ENCODE assay signal across 9 mouse cellular contexts in the genomic region with DNA sequence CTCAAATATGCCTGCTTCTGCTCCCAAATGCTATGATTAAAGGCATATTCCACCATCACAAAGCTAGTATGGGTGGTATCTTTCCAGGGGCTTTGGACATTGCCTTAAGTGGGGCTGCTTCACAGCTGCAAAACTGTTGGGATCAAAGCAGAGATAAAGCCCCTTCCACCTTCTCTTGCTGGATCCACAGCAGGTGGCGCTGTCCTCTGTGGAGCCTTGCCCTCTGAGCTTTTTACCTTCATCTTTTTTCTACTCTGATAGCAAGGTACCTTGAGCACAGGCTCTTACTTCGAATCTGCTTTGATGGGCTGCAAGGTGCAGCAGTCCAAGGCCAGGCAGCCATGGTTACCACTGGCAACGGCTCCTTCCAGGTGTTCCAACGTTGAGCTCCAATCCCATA. TPM values are rescaled to one million over a fixed set of nuclear protein-coding genes. Genes with fewer than 3 reads are reported as not detected.
DNase-seq lines count a peak whose midpoint lies in the region; ATAC-seq and TF ChIP-seq lines count a peak whose summit lies in the region.
"Had no signal": no experiment of that assay in that cellular context is flagged by ENCODE, and none has a peak within 500 bp of the region (broad histone marks: within the 10 kb centered on the region; RNA-seq: fewer than 3 reads in every experiment).

No protein-coding gene starts in this region.

- H3K9ac ChIP-seq in limb, embryonic 11.5 days (ENCODE audit: low read length) = no peak overlapping the region
- no peak overlapping the region for H3K9ac ChIP-seq in liver, adult 2 months (ENCODE audit: low read depth, low read length)

- no peaks in the 10 kb centered on the region for H3K36me3 ChIP-seq in limb, embryonic 11.5 days (ENCODE audit: control insufficient read depth, insufficient read depth, low read length)
- no peaks in the 10 kb centered on the region for H3K36me3 ChIP-seq in limb, embryonic 10.5 days
- no peaks in the 10 kb centered on the region for H3K36me3 ChIP-seq in liver, adult 2 months (ENCODE audit: control insufficient read depth, insufficient read depth, low read length)

- TF ChIP-seq POLR2A in liver, adult 2 months (IDR thresholded peaks at IDR 0.05; ENCODE audit: extremely low read depth, insufficient read depth, low read length) = no peak

- peak; percentile 28 to 45 for DNase-seq in cerebellum, adult 18-20 months
- DNase-seq in cerebellum, adult 11 months = no peak
- DNase-seq in limb, embryonic 11.5 days (ENCODE audit: low spot score) = peak; percentile 46
- no peak for DNase-seq in limb, embryonic 10.5 days (ENCODE audit: low spot score)
- peak; percentile 35 for DNase-seq in R1 (ENCODE audit: low read depth, low spot score)
- no peak for DNase-seq in liver, adult 2 months (ENCODE audit: extremely low read depth, low read depth, low spot score)
- DNase-seq in gastrocnemius, adult 8-10 months (ENCODE audit: low spot score in 2 of 2) = no peak
- no peak for DNase-seq in urinary bladder, postnatal 36 days (ENCODE audit: low spot score in 2 of 2)

- no peaks in the 10 kb centered on the region for H3K79me2 ChIP-seq in liver, adult 2 months (ENCODE audit: control insufficient read depth, insufficient read depth, low read length)

- no peak overlapping the region for H3K4me2 ChIP-seq in limb, embryonic 11.5 days (ENCODE audit: low read depth, severe bottlenecking)

- H3K4me1 ChIP-seq in limb, embryonic 11.5 days (ENCODE audit: control insufficient read depth, insufficient read depth, low read length) = 0 out of 2 replicates have a peak, but pooled peaks cover 2% of the 10 kb centered on the region
- H3K4me1 ChIP-seq in limb, embryonic 10.5 days = no peaks in the 10 kb centered on the region
- no peaks in the 10 kb centered on the region for H3K4me1 ChIP-seq in liver, adult 2 months (ENCODE audit: control insufficient read depth, insufficient read depth, low read length)

- ATAC-seq in limb, embryonic 11.5 days (ENCODE audit: insufficient number of reproducible peaks, low FRiP score, low TSS enrichment, low read depth) = no peak

- 41% methylated on average over 4 of the region's 4 CpGs for WGBS in limb, embryonic 11.5 days
- WGBS in limb, embryonic 10.5 days = 58% methylated on average over 4 of the region's 4 CpGs
- 50% methylated on average over 4 of the region's 4 CpGs for WGBS in liver, adult 2 months

- TF ChIP-seq CTCF in liver, adult 2 months (IDR thresholded peaks at IDR 0.05; ENCODE audit: low read depth, low read length) = peak; percentile 73

- H3K9me3 ChIP-seq in limb, embryonic 11.5 days (ENCODE audit: control insufficient read depth, low read length) = no peaks in the 10 kb centered on the region
- H3K9me3 ChIP-seq in limb, embryonic 10.5 days (replicated peaks) = no peaks in the 10 kb centered on the region

- H3K27me3 ChIP-seq in limb, embryonic 11.5 days (ENCODE audit: control insufficient read depth, insufficient read depth, low read length) = no peaks in the 10 kb centered on the region
- H3K27me3 ChIP-seq in limb, embryonic 10.5 days (ENCODE audit: low read depth, poor library complexity, severe bottlenecking) = 0 out of 2 replicates have a peak, but pooled peaks cover 9% of the 10 kb centered on the region
- no peaks in the 10 kb centered on the region for H3K27me3 ChIP-seq in liver, adult 2 months (ENCODE audit: control insufficient read depth, insufficient read depth, low read length)

- no peak overlapping the region for H3K27ac ChIP-seq in limb, embryonic 11.5 days (replicated peaks; ENCODE audit: low read depth, low read length)
- no peak overlapping the region for H3K27ac ChIP-seq in limb, embryonic 10.5 days
- H3K27ac ChIP-seq in liver, adult 2 months (replicated peaks; ENCODE audit: insufficient read depth, low read depth, low read length) = no peak overlapping the region

- no peak overlapping the region for H3K4me3 ChIP-seq in limb, embryonic 11.5 days (ENCODE audit: low read depth, low read length)
- H3K4me3 ChIP-seq in limb, embryonic 10.5 days = no peak overlapping the region
- H3K4me3 ChIP-seq in liver, adult 2 months (ENCODE audit: insufficient read depth, low read depth, low read length) = no peak overlapping the region

RNA-seq across cellular contexts. Expression of a gene that starts 49.9 kb away (rescaled TPM):
- 37.0 and 39.9 TPM in 2 replicates for polyA plus RNA-seq in limb, embryonic 11.5 days (2014; fragmentation: Nextera tagmentation; extraction: Ambion mirVana)
- polyA plus RNA-seq in limb, embryonic 10.5 days (2016; fragmentation: Nextera tagmentation; extraction: Ambion mirVana) = 34.9 and 36.1 TPM in 2 replicates
- total RNA-seq in liver, adult 2 months (2014; rRNA removed) = 34.3 and 37.0 TPM in 2 replicates
- 5.2 and 5.9 TPM in 2 replicates for polyA plus RNA-seq in liver, adult 2 months (2012; rRNA removed)
- total RNA-seq in gastrocnemius, adult 8-10 months (2022) = 10 to 100 TPM; 18.5 to 21.2 (median 20.1) TPM

RNA-seq across cellular contexts. Expression of a gene that starts 50.2 kb away (rescaled TPM):
- 0.23 and 0.24 TPM in 2 replicates for polyA plus RNA-seq in limb, embryonic 11.5 days (2014; fragmentation: Nextera tagmentation; extraction: Ambion mirVana)
- 0.26 TPM in 1 of 2 replicates, not detected in the other for polyA plus RNA-seq in limb, embryonic 10.5 days (2016; fragmentation: Nextera tagmentation; extraction: Ambion mirVana)
- total RNA-seq in liver, adult 2 months (2014; rRNA removed) = not detected in 2 replicates
- polyA plus RNA-seq in liver, adult 2 months (2012; rRNA removed) = not detected in 2 replicates
- total RNA-seq in gastrocnemius, adult 8-10 months (2022) = not detected
- total RNA-seq: heart, postnatal 10 days had no signal

Comparison
In these comparisons a context has a peak if more than half of its experiments do, and no peak if none do; other contexts are left out.
1. DNase-seq: peak in cerebellum, adult 18-20 months (2 of 2), limb, embryonic 11.5 days (single experiment) and R1 (single experiment); none in cerebellum, adult 11 months (single experiment), limb, embryonic 10.5 days (single experiment), liver, adult 2 months (single experiment), gastrocnemius, adult 8-10 months (0 of 2) and urinary bladder, postnatal 36 days (0 of 2).